Mouse (Mus musculus): Measurements from ENCODE around the gene Ttll13. TPM values are rescaled to one million over a fixed set of nuclear protein-coding genes. Genes with fewer than 3 reads are reported as not detected.

The Ttll13 gene
- polyA plus RNA-seq, 1 experiment from 2014 or later = 2.1 TPM

- no peaks in the 10 kb centered on the region for H3K9me3 ChIP-seq
- H3K27me3 ChIP-seq = no peaks in the 10 kb centered on the region
- no peak overlapping the region for H3K4me2 ChIP-seq
- 91% methylated on average over 3 of the region's 3 CpGs for WGBS
- no peak for ATAC-seq (ENCODE audit: low FRiP score)
- H3K9ac ChIP-seq = no peak overlapping the region
- H3K36me3 ChIP-seq = peaks cover 7% of the 10 kb centered on the region
- H3K27ac ChIP-seq = no peak overlapping the region
- no peak overlapping the region for H3K4me3 ChIP-seq
- peaks cover 7% of the 10 kb centered on the region; the same call in 1 of the 2 replicates for H3K4me1 ChIP-seq (replicated peaks)
Measured at GRCm38 (mm10) chr7:80299568-80299967, 53.4 kb downstream of the Ttll13 start.

- H3K4me3 ChIP-seq = no peak overlapping the region
- 95% methylated on average over 2 of the region's 2 CpGs for WGBS
- H3K9me3 ChIP-seq = no peaks in the 10 kb centered on the region
- H3K27me3 ChIP-seq = no peaks in the 10 kb centered on the region
- H3K36me3 ChIP-seq = peaks cover 12% of the 10 kb centered on the region
- H3K4me1 ChIP-seq (replicated peaks) = no peaks in the 10 kb centered on the region
- H3K27ac ChIP-seq = no peak overlapping the region
- H3K9ac ChIP-seq = no peak overlapping the region
- H3K4me2 ChIP-seq = no peak overlapping the region
- no peak for ATAC-seq (ENCODE audit: low FRiP score)
Measured at GRCm38 (mm10) chr7:80301522-80301921, 55.3 kb downstream of the Ttll13 start.

GRCm38 (mm10) chr7:80307766-80308165, 61.6 kb downstream of the Ttll13 start:
- Histone ChIP-seq H3K27me3 (no peaks in the 10 kb centered on the region), H3K36me3 (peaks cover 35% of the 10 kb centered on the region), H3K9ac (no peak overlapping the region), H3K27ac (no peak overlapping the region), H3K4me2 (no peak overlapping the region), H3K4me1 (replicated peaks) (no peaks in the 10 kb centered on the region), H3K4me3 (no peak overlapping the region), H3K9me3 (no peaks in the 10 kb centered on the region)
- ATAC-seq (ENCODE audit: low FRiP score) = no peak
- whole genome bisulfite sequencing = 91% methylated on average over 3 of the region's 3 CpGs

Other genes with a start within 250 kb of the Ttll13 start
- gene Zfp710, start 221.6 kb upstream of the Ttll13 start, polyA plus RNA-seq (2015; fragmentation: Nextera tagmentation; extraction: Ambion mirVana) = 18.3 and 18.5 TPM in 2 replicates
- gene Idh2, start 131.0 kb upstream of the Ttll13 start, polyA plus RNA-seq (2015; fragmentation: Nextera tagmentation; extraction: Ambion mirVana) = 237 and 256 TPM in 2 replicates
- 23.9 and 26.5 TPM in 2 replicates for gene Sema4b, start 59.5 kb upstream of the Ttll13 start, polyA plus RNA-seq (2015; fragmentation: Nextera tagmentation; extraction: Ambion mirVana)
- 35.0 and 38.1 TPM in 2 replicates for gene Cib1, start 13.6 kb upstream of the Ttll13 start, polyA plus RNA-seq (2015; fragmentation: Nextera tagmentation; extraction: Ambion mirVana)
- gene Gdpgp1, start 13.5 kb upstream of the Ttll13 start, polyA plus RNA-seq (2015; fragmentation: Nextera tagmentation; extraction: Ambion mirVana) = 4.1 and 5.3 TPM in 2 replicates
- gene Ngrn, start 14.8 kb downstream of the Ttll13 start, polyA plus RNA-seq (2015; fragmentation: Nextera tagmentation; extraction: Ambion mirVana) = 60.3 and 62.3 TPM in 2 replicates
- gene Vps33b, start 23.3 kb downstream of the Ttll13 start, polyA plus RNA-seq (2015; fragmentation: Nextera tagmentation; extraction: Ambion mirVana) = 21.8 and 23.4 TPM in 2 replicates
- gene Prc1, start 48.1 kb downstream of the Ttll13 start, polyA plus RNA-seq (2015; fragmentation: Nextera tagmentation; extraction: Ambion mirVana) = 43.5 and 46.8 TPM in 2 replicates
- 14.5 and 16.1 TPM in 2 replicates for gene Rccd1, start 78.1 kb downstream of the Ttll13 start, polyA plus RNA-seq (2015; fragmentation: Nextera tagmentation; extraction: Ambion mirVana)
- gene Unc45a, start 94.6 kb downstream of the Ttll13 start, polyA plus RNA-seq (2015; fragmentation: Nextera tagmentation; extraction: Ambion mirVana) = 55.5 and 61.5 TPM in 2 replicates
- gene Hddc3, start 96.7 kb downstream of the Ttll13 start, polyA plus RNA-seq (2015; fragmentation: Nextera tagmentation; extraction: Ambion mirVana) = 19.6 and 21.4 TPM in 2 replicates
- gene Man2a2, start 125.0 kb downstream of the Ttll13 start, polyA plus RNA-seq (2015; fragmentation: Nextera tagmentation; extraction: Ambion mirVana) = 20.8 and 23.4 TPM in 2 replicates
- gene Fes, start 141.6 kb downstream of the Ttll13 start, polyA plus RNA-seq (2015; fragmentation: Nextera tagmentation; extraction: Ambion mirVana) = 6.1 and 6.9 TPM in 2 replicates
- 4.0 and 4.7 TPM in 2 replicates for gene Furin, start 159.1 kb downstream of the Ttll13 start, polyA plus RNA-seq (2015; fragmentation: Nextera tagmentation; extraction: Ambion mirVana)

All from hindbrain, embryonic 13.5 days (tissue).